Mouse (Mus musculus) cerebellum, adult 2 months (tissue): ENCODE data around the gene Coq6.

Experiments used
- CTCF ChIP-seq: fragments of 200-500 bp; IDR thresholded peaks from 2 replicates; pipeline ENCODE4 v1.5.1; 2011; ENCODE audit warnings: low read depth, mild to moderate bottlenecking, control low read depth, low read length, moderate library complexity, borderline replicate concordance; ENCODE audit not compliant: insufficient read depth
- POLR2A ChIP-seq: fragments of 200-500 bp; IDR thresholded peaks from 2 replicates; pipeline ENCODE4 v1.6.1; 2011; ENCODE audit warnings: low read length, control low read depth, borderline replicate concordance; ENCODE audit not compliant: insufficient read depth

DNA sequence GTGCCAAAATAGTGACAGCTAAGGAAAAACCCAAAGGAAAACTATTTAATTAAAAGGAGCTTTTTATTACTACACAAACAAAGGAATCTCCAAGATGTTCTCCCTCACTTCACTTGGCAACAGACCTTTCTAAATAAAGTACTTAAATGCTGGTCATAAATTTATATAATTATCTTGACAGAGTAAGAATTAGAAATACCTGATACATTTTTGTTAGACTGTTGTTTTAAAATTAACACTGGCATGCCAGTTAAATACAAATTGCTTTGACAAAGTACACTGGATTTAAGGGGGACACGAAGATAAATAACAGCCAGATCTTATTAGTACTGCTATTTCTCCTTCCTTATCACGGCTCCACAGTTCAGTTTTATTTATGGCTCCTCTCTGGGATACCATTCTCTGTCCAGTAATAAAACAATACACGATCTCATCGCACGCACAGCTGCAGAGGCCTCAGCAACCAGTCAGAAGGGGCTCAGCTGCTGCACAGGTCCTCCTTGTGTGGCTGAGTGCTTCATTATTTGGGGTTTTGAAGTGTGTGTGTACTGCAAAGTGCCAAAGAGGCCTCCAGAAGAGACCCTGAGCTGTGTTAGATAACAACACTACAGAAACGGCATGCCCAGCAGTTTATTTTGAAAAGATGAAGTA lies 12.5 kb downstream of the Coq6 start:
- TF ChIP-seq CTCF = no peak
- no peak for TF ChIP-seq POLR2A
